Mouse (Mus musculus) intestine, embryonic 15.5 days (tissue): ENCODE data around the gene Ciao2a. TPM values are rescaled to one million over a fixed set of nuclear protein-coding genes. Genes with fewer than 3 reads are reported as not detected.

ENCODE experiments used
- ATAC-seq: fragments of 200-750 bp; cut with Nextera tagmentation; 2 replicates; pipeline ENCODE4 v1.8.0; 2017; ENCODE audit warnings: moderate TSS enrichment, moderate library complexity
- H3K27ac ChIP-seq: fragments of 300-500 bp; sonication (generic); 2 replicates; pipeline ENCODE4 v1.5.1; 2015; ENCODE audit warnings: mild to moderate bottlenecking, inconsistent platforms
- H3K27me3 ChIP-seq: fragments of 300-500 bp; sonication (generic); replicated peaks from 2 replicates; pipeline ENCODE4 v1.6.1; 2015; ENCODE audit warnings: inconsistent platforms
- H3K36me3 ChIP-seq: fragments of 300-500 bp; sonication (generic); 2 replicates; pipeline ENCODE4 v1.6.1; 2015; ENCODE audit warnings: inconsistent platforms
- H3K4me1 ChIP-seq: fragments of 300-500 bp; sonication (generic); replicated peaks from 2 replicates; pipeline ENCODE4 v1.6.1; 2015; ENCODE audit warnings: inconsistent platforms
- H3K4me2 ChIP-seq: fragments of 300-500 bp; sonication (generic); replicated peaks from 2 replicates; pipeline ENCODE4 v1.6.1; 2015; ENCODE audit warnings: mild to moderate bottlenecking, inconsistent platforms
- H3K4me3 ChIP-seq: fragments of 300-500 bp; sonication (generic); replicated peaks from 2 replicates; pipeline ENCODE4 v1.5.1; 2015; ENCODE audit warnings: inconsistent platforms
- H3K9ac ChIP-seq: fragments of 300-500 bp; sonication (generic); 2 replicates; pipeline ENCODE4 v1.6.1; 2015; ENCODE audit warnings: inconsistent platforms
- H3K9me3 ChIP-seq: fragments of 300-500 bp; sonication (generic); 2 replicates; pipeline ENCODE4 v1.6.1; 2016; ENCODE audit warnings: inconsistent platforms
- WGBS: fragments of 180-500 bp; shearing (Covaris S2); methylation state at CpG from one replicate; pipeline ENCODE4 v1.1.7; 2015; 5-methylcytosine and 5-hydroxymethylcytosine counted together
- polyA plus RNA-seq: library from polyadenylated mRNA; unstranded; fragments of >200 nt; fragmentation: Nextera tagmentation; extraction: Ambion mirVana; gene quantifications from 2 replicates; pipeline ENCODE4 v1.2.1, GENCODE M21; 2015

Gene Ciao2a
- polyA plus RNA-seq, 1 experiment from 2014 or later, result 218 TPM

GRCm38 (mm10) chr9:66173316-66173855, 47.0 kb downstream of the Ciao2a start:
- WGBS, result 94% methylated on average over 5 of the region's 5 CpGs
- no peak for ATAC-seq
- Histone ChIP-seq H3K36me3 (no peaks in the 10 kb centered on the region), H3K9me3 (no peaks in the 10 kb centered on the region), H3K27ac (no peak overlapping the region), H3K27me3 (no peaks in the 10 kb centered on the region), H3K4me1 (no peaks in the 10 kb centered on the region), H3K9ac (no peak overlapping the region), H3K4me3 (no peak overlapping the region), H3K4me2 (no peak overlapping the region)

DNA sequence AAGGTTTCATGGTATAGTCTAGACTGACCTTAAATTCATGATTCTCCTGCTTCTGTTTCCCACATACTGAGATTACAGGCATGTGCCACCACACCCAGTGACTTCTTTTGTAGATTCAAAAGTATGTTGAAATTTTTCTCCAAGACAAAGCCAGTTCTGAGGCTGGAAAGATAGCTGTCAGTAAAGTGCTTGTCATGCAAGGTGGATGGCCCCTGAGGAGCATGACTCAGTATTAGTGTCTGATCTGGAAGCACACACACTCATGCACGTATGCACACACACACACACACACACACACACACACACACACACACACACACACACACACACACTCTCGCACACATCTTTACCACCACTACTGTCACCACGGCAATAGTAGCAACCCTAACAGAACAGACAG, 48.6 kb downstream of the Ciao2a start:
- no peak overlapping the region for H3K4me2 ChIP-seq
- no peaks in the 10 kb centered on the region for H3K36me3 ChIP-seq
- 91% methylated on average over 3 of the region's 3 CpGs for WGBS
- no peak overlapping the region for H3K27ac ChIP-seq
- no peak overlapping the region for H3K4me3 ChIP-seq
- no peak overlapping the region for H3K9ac ChIP-seq
- no peaks in the 10 kb centered on the region for H3K27me3 ChIP-seq
- H3K4me1 ChIP-seq, result no peaks in the 10 kb centered on the region
- ATAC-seq, result no peak
- no peaks in the 10 kb centered on the region for H3K9me3 ChIP-seq

DNA sequence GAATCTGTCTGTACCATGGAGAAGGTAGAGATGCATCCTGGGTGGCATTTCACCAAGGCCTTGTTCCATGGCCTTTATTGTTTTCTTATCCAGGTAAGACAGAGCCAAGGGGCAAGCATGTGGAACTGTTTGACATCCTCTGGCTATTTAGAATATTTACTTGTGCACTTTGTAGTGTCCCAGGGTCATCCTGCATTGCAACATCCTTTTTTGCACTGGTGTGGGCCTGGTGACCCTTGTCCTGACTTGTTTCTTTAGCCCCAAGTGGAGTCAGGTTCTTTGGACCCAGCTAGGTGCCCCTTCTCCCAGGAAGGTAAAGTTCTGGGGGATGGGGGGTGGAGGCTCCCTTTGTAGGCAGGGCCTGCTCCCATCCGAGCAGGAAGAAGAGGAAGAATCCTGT, 51.6 kb downstream of the Ciao2a start:
- no peak for ATAC-seq
- Histone ChIP-seq H3K36me3 (no peaks in the 10 kb centered on the region), H3K4me3 (no peak overlapping the region), H3K9me3 (no peaks in the 10 kb centered on the region), H3K27me3 (no peaks in the 10 kb centered on the region), H3K27ac (no peak overlapping the region), H3K9ac (no peak overlapping the region), H3K4me1 (peaks cover 10% of the 10 kb centered on the region; the same call in 1 of the 2 replicates), H3K4me2 (no peak overlapping the region)
- 26% methylated on average over 1 of the region's 1 CpGs for WGBS

- H3K27me3 ChIP-seq, result no peaks in the 10 kb centered on the region
- no peak overlapping the region for H3K27ac ChIP-seq
- peaks cover 10% of the 10 kb centered on the region; the same call in 1 of the 2 replicates for H3K4me1 ChIP-seq
- no peak overlapping the region for H3K9ac ChIP-seq
- no peak overlapping the region for H3K4me2 ChIP-seq
- 71% methylated on average over 6 of the region's 6 CpGs for WGBS
- H3K4me3 ChIP-seq, result no peak overlapping the region
- H3K9me3 ChIP-seq, result no peaks in the 10 kb centered on the region
- ATAC-seq, result no peak
- H3K36me3 ChIP-seq, result no peaks in the 10 kb centered on the region
Measured at GRCm38 (mm10) chr9:66179795-66180194, 53.4 kb downstream of the Ciao2a start.

GRCm38 (mm10) chr9:66181126-66181825, 54.9 kb downstream of the Ciao2a start:
- no peak overlapping the region for H3K4me2 ChIP-seq
- H3K36me3 ChIP-seq, result no peaks in the 10 kb centered on the region
- 69% methylated on average over 4 of the region's 4 CpGs for WGBS
- no peak overlapping the region for H3K4me3 ChIP-seq
- H3K9ac ChIP-seq, result no peak overlapping the region
- H3K4me1 ChIP-seq, result peaks cover 10% of the 10 kb centered on the region; the same call in 1 of the 2 replicates
- no peak overlapping the region for H3K27ac ChIP-seq
- peak; percentile 89 for ATAC-seq
- no peaks in the 10 kb centered on the region for H3K27me3 ChIP-seq
- no peaks in the 10 kb centered on the region for H3K9me3 ChIP-seq

DNA sequence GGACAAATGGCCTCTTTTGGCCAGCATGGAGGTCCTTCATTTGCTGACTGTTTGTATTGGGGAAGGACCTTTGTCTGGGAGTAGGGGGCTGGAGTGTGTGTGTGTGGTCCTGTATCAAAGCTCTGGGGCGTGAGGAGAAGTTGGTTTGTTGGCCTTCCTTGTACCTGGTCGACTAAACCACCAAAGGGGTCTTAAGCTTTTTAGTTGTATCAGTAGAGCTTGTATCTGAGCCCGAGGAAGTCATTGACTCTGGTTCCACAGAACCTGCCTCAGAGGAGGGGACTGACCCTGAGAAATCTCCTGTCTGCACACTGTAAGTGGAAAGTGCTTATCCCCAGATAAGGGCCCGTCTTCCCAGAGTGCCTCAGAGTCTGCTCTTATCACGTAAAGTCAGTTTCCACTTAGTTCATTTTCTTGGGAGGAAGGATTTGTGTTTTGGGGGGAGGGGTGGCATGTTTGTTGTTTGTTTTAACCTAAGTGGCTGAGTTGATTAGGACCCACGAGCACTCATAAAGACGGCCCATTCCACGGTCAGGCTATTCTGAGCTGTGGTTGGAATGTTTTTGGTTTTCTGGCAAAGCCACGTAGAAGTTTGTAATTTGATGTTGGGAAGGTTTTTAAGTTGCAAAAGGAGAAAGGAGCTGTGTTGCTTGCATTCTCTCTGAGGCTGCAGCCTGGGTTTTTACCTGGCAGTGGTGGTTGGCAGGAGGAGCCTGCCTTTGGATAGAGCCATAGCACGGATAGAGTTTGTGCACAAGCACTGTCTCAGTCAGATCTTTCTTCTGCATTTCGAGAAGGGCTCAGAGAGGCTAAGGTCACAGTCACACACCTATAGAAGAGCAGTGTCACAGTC, 55.6 kb downstream of the Ciao2a start:
- 46% methylated on average over 11 of the region's 11 CpGs for WGBS
- H3K4me1 ChIP-seq, result peaks cover 13% of the 10 kb centered on the region; the same call in 1 of the 2 replicates
- no peak overlapping the region for H3K27ac ChIP-seq

DNA sequence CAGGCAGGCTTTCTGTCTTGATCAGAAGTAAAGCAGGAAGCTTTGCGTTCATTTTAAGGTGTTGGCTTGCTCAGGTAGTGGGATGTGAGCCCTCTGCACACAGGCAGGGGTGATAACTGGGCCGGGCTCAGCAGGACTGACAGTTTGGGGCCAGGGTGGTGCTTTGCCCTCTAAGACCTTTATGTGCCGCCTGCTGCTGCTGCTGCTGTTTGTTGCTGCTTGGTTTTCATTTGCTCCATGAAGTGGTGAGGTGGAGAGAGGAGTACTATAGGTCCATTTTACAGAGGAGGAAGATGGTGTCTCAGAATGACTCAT, 56.2 kb downstream of the Ciao2a start:
- no peak overlapping the region for H3K9ac ChIP-seq
- no peak overlapping the region for H3K4me3 ChIP-seq
- no peaks in the 10 kb centered on the region for H3K9me3 ChIP-seq
- peaks cover 13% of the 10 kb centered on the region; the same call in 1 of the 2 replicates for H3K4me1 ChIP-seq
- no peaks in the 10 kb centered on the region for H3K27me3 ChIP-seq
- ATAC-seq, result peak; percentile 32; the same call in 1 of the 2 replicates
- WGBS, result 60% methylated on average over 3 of the region's 3 CpGs
- no peak overlapping the region for H3K4me2 ChIP-seq
- H3K36me3 ChIP-seq, result no peaks in the 10 kb centered on the region
- no peak overlapping the region for H3K27ac ChIP-seq

More for the DNA sequence above, 55.6 kb downstream of the Ciao2a start:
- H3K27me3 ChIP-seq, result no peaks in the 10 kb centered on the region
- no peaks in the 10 kb centered on the region for H3K9me3 ChIP-seq
- peak; percentile 72; the same call in 1 of the 2 replicates for ATAC-seq
- no peak overlapping the region for H3K4me3 ChIP-seq
- H3K4me2 ChIP-seq, result no peak overlapping the region
- no peak overlapping the region for H3K9ac ChIP-seq
- H3K36me3 ChIP-seq, result no peaks in the 10 kb centered on the region

DNA sequence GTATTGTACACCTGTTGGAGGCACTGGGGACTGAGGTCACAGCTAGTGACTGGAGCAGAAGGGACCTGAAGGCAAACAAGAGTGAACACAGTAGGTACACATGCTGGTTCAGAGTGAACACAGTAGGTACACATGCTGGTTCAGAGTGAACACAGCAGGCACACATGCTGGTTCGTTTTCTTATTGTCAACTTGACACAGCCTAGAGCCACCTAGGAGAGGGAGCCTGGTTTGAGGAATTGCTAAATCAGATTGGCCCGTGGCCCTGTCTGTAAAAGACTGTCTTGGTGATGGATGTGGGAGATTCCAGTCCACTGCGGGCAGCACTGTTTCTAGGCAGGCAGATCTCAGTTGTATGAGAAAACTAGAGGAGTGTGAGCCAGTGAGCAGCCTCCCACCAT, 56.6 kb downstream of the Ciao2a start:
- no peak overlapping the region for H3K9ac ChIP-seq
- H3K9me3 ChIP-seq, result no peaks in the 10 kb centered on the region
- no peak overlapping the region for H3K4me3 ChIP-seq
- no peak overlapping the region for H3K27ac ChIP-seq
- H3K4me2 ChIP-seq, result no peak overlapping the region
- H3K36me3 ChIP-seq, result no peaks in the 10 kb centered on the region
- no peaks in the 10 kb centered on the region for H3K27me3 ChIP-seq
- no peak for ATAC-seq
- 71% methylated on average over 3 of the region's 3 CpGs for WGBS
- peaks cover 13% of the 10 kb centered on the region; the same call in 1 of the 2 replicates for H3K4me1 ChIP-seq

DNA sequence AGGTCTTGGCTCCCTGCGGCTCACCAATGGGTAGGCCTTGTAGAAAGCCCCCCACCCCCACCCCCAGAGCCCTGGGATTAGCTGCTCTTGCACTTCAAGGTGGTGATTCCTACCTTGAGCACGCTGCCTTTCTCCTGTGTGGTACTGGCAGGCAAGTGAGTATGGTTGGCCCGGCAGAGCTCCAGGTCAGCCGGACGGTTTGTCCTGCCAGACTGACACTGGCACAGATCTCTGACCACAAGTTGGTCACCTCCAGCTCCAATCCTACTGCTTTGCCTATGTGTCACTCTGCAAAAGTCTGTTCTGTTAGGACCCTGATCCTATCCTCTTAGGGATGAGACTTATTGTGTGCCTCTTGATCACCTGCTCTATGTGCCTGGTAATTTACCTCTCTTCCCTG, 58.2 kb downstream of the Ciao2a start:
- 69% methylated on average over 5 of the region's 5 CpGs for WGBS
- Histone ChIP-seq H3K27me3 (no peaks in the 10 kb centered on the region), H3K4me2 (no peak overlapping the region), H3K27ac (no peak overlapping the region), H3K4me1 (peaks cover 13% of the 10 kb centered on the region; the same call in 1 of the 2 replicates), H3K9ac (no peak overlapping the region), H3K4me3 (no peak overlapping the region), H3K9me3 (no peaks in the 10 kb centered on the region), H3K36me3 (no peaks in the 10 kb centered on the region)
- ATAC-seq, result no peak

- H3K9me3 ChIP-seq, result no peaks in the 10 kb centered on the region
- H3K4me1 ChIP-seq, result peaks cover 10% of the 10 kb centered on the region; the same call in 1 of the 2 replicates
- no peak overlapping the region for H3K9ac ChIP-seq
- H3K4me3 ChIP-seq, result no peak overlapping the region
- no peaks in the 10 kb centered on the region for H3K27me3 ChIP-seq
- no peak overlapping the region for H3K27ac ChIP-seq
- no peak for ATAC-seq
- H3K36me3 ChIP-seq, result no peaks in the 10 kb centered on the region
- no peak overlapping the region for H3K4me2 ChIP-seq
- 32% methylated on average over 6 of the region's 6 CpGs for WGBS
Measured at GRCm38 (mm10) chr9:66186426-66186825, 60.0 kb downstream of the Ciao2a start.
